Mouse (Mus musculus): ENCODE results near the gene Ebf4. TPM values are rescaled to one million over a fixed set of nuclear protein-coding genes. Genes with fewer than 3 reads are reported as not detected.
A peak's percentile ranks its signal among the peaks of the same experiment; 100 is the strongest.
"Not testable (repeated sequence)": the region's sequence is repeated elsewhere in the genome, so short reads cannot be mapped to it uniquely, and the experiment has no call there.

The Ebf4 gene
- polyA plus RNA-seq, 1 experiment from 2014 or later: 1.1 TPM

DNA sequence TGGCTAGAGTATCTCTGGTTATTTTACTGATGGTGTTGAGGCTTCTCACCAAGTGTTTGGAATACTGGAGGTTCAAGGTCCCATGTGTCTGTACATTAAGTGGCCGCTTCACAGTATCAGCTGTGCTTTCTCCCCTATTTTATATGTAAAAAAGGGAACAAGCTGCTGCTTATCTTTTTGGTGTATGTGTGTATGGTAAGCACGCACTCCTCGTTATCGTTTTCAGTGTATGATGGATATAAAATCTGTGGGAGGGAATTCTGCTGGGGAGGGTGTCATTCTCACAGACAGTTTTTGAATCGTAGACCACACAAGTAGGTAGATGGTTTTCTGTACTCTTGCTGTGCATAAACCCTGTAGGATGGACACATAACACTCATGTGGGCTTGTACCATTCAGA is 62.6 kb downstream of the Ebf4 start:
- no peak overlapping the region for H3K27ac ChIP-seq (replicated peaks)
- H3K9me3 ChIP-seq (ENCODE audit: control insufficient read depth, low read length): no peaks in the 10 kb centered on the region
- no peak overlapping the region for H3K9ac ChIP-seq (ENCODE audit: low read length)
- H3K4me2 ChIP-seq (replicated peaks; ENCODE audit: low read depth): no peak overlapping the region
- H3K4me1 ChIP-seq (replicated peaks; ENCODE audit: control insufficient read depth, insufficient read depth): no peaks in the 10 kb centered on the region
- no peaks in the 10 kb centered on the region for H3K36me3 ChIP-seq (ENCODE audit: control insufficient read depth, insufficient read depth, low read length)
- TF ChIP-seq EP300 (optimal IDR thresholded peaks at IDR 0.05): no peak
- no peak for TF ChIP-seq CTCF (IDR thresholded peaks at IDR 0.05; ENCODE audit: low read depth)
- WGBS: 92% methylated on average over 5 of the region's 5 CpGs
- DNase-seq (ENCODE audit: low spot score) (no peak), ATAC-seq (ENCODE audit: low FRiP score, low TSS enrichment) (no peak)
- no peaks in the 10 kb centered on the region; the same call in 1 of the 2 replicates for H3K27me3 ChIP-seq (ENCODE audit: control insufficient read depth, insufficient read depth, low read length)
- H3K4me3 ChIP-seq (ENCODE audit: low read depth, low read length): no peak overlapping the region

GRCm38 (mm10) chr2:130358852-130359251 is 63.9 kb downstream of the Ebf4 start:
- Histone ChIP-seq H3K4me2 (replicated peaks; ENCODE audit: low read depth) (no peak overlapping the region), H3K36me3 (ENCODE audit: control insufficient read depth, insufficient read depth, low read length) (no peaks in the 10 kb centered on the region), H3K4me3 (ENCODE audit: low read depth, low read length) (no peak overlapping the region), H3K27me3 (ENCODE audit: control insufficient read depth, insufficient read depth, low read length) (no peaks in the 10 kb centered on the region; the same call in 1 of the 2 replicates), H3K27ac (replicated peaks) (no peak overlapping the region), H3K9ac (ENCODE audit: low read length) (no peak overlapping the region), H3K9me3 (ENCODE audit: control insufficient read depth, low read length) (no peaks in the 10 kb centered on the region), H3K4me1 (replicated peaks; ENCODE audit: control insufficient read depth, insufficient read depth) (no peaks in the 10 kb centered on the region)
- no peak for ATAC-seq (ENCODE audit: low FRiP score, low TSS enrichment)
- 16% methylated on average over 5 of the region's 5 CpGs for WGBS
- DNase-seq (ENCODE audit: low spot score): no peak
- TF ChIP-seq CTCF (IDR thresholded peaks at IDR 0.05; ENCODE audit: low read depth) (no peak), EP300 (optimal IDR thresholded peaks at IDR 0.05) (no peak)

DNA sequence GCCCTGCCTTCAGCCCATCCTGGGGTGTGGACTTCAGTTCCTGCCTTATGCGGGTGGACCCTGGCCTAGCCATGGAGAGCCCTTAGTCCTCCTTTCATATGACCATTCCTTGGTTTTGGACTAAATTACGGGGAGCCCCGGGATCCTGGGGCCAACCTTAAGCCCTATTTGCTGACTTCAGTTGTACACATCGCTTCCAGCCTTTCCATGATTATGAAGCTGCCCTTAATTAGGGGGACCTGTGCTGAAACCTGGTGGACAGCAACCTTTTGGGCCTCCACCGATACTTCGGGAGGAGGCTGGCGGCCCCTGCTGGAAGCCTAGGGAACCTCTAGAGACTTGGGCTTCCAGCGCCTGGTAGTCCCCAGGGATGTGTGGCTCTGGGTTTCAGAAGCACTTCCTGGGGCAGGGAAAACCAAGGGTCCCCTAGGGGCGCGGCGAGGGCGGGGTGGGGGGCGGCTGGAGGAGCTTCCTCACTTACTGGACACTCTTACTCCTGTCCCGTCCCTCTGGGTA is 67.6 kb downstream of the Ebf4 start:
- no peak overlapping the region for H3K9ac ChIP-seq (ENCODE audit: low read length)
- no peaks in the 10 kb centered on the region; the same call in 1 of the 2 replicates for H3K27me3 ChIP-seq (ENCODE audit: control insufficient read depth, insufficient read depth, low read length)
- no peak overlapping the region for H3K4me3 ChIP-seq (ENCODE audit: low read depth, low read length)
- DNase-seq (ENCODE audit: low spot score): peak; percentile 72
- TF ChIP-seq CTCF (IDR thresholded peaks at IDR 0.05; ENCODE audit: low read depth): peak; percentile 85
- no peak for TF ChIP-seq EP300 (optimal IDR thresholded peaks at IDR 0.05)
- no peaks in the 10 kb centered on the region for H3K36me3 ChIP-seq (ENCODE audit: control insufficient read depth, insufficient read depth, low read length)
- H3K4me1 ChIP-seq (replicated peaks; ENCODE audit: control insufficient read depth, insufficient read depth): no peaks in the 10 kb centered on the region
- no peak; the same call in 1 of the 2 replicates for ATAC-seq (ENCODE audit: low FRiP score, low TSS enrichment)
- WGBS: 10% methylated on average over 14 of the region's 14 CpGs
- H3K9me3 ChIP-seq (ENCODE audit: control insufficient read depth, low read length): no peaks in the 10 kb centered on the region
- no peak overlapping the region for H3K4me2 ChIP-seq (replicated peaks; ENCODE audit: low read depth)
- no peak overlapping the region for H3K27ac ChIP-seq (replicated peaks)

GRCm38 (mm10) chr2:130365211-130366094 is 70.5 kb downstream of the Ebf4 start:
- H3K4me1 ChIP-seq (replicated peaks; ENCODE audit: control insufficient read depth, insufficient read depth): no peaks in the 10 kb centered on the region
- H3K4me3 ChIP-seq (ENCODE audit: low read depth, low read length): peak overlapping the region; percentile 4; the same call in 1 of the 2 replicates
- ATAC-seq (ENCODE audit: low FRiP score, low TSS enrichment): no peak

DNA sequence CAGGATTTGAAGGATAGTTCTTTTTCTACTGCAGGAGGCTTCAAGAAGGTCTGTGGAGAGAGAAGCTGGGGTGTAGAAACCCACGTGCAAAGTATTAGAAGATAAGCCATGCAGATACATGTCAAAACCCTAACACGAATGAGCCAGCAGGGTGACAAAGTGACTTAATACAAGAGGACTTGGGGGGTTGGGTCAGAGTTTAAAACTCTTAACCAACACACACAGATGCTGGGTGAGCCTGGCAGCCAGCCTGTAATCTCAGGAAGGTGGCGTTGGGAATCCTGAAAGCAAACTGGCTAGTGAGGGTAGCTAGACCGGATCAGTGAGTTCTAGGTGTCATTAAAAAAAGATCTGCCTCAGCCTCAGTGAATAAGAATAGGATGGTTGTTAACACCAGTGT is 72.4 kb downstream of the Ebf4 start:
- DNase-seq (ENCODE audit: low spot score) (no peak), ATAC-seq (ENCODE audit: low FRiP score, low TSS enrichment) (no peak)
- TF ChIP-seq CTCF (IDR thresholded peaks at IDR 0.05; ENCODE audit: low read depth) (no peak), EP300 (optimal IDR thresholded peaks at IDR 0.05) (no peak)
- 44% methylated on average over 4 of the region's 4 CpGs for WGBS
- H3K4me3 ChIP-seq (ENCODE audit: low read depth, low read length): no peak overlapping the region
- H3K27ac ChIP-seq (replicated peaks): no peak overlapping the region
- no peak overlapping the region for H3K9ac ChIP-seq (ENCODE audit: low read length)
- H3K4me1 ChIP-seq (replicated peaks; ENCODE audit: control insufficient read depth, insufficient read depth): no peaks in the 10 kb centered on the region
- no peak overlapping the region for H3K4me2 ChIP-seq (replicated peaks; ENCODE audit: low read depth)
- no peaks in the 10 kb centered on the region for H3K36me3 ChIP-seq (ENCODE audit: control insufficient read depth, insufficient read depth, low read length)
- H3K9me3 ChIP-seq (ENCODE audit: control insufficient read depth, low read length): no peaks in the 10 kb centered on the region
- H3K27me3 ChIP-seq (ENCODE audit: control insufficient read depth, insufficient read depth, low read length): no peaks in the 10 kb centered on the region

More at GRCm38 (mm10) chr2:130365211-130366094, 70.5 kb downstream of the Ebf4 start:
- Histone ChIP-seq H3K4me2 (replicated peaks; ENCODE audit: low read depth) (peak overlapping the region; percentile 35), H3K36me3 (ENCODE audit: control insufficient read depth, insufficient read depth, low read length) (no peaks in the 10 kb centered on the region), H3K9me3 (ENCODE audit: control insufficient read depth, low read length) (no peaks in the 10 kb centered on the region), H3K27ac (replicated peaks) (no peak overlapping the region), H3K9ac (ENCODE audit: low read length) (0 out of 2 replicates have a peak overlapping the region, but pooled peaks have one; percentile 4), H3K27me3 (ENCODE audit: control insufficient read depth, insufficient read depth, low read length) (no peaks in the 10 kb centered on the region; the same call in 1 of the 2 replicates)
- TF ChIP-seq CTCF (IDR thresholded peaks at IDR 0.05; ENCODE audit: low read depth): peak; percentile 41
- TF ChIP-seq EP300 (optimal IDR thresholded peaks at IDR 0.05): no peak
- no peak for DNase-seq (ENCODE audit: low spot score)
- WGBS: 20% methylated on average over 28 of the region's 30 CpGs

GRCm38 (mm10) chr2:130373026-130373425 is 78.1 kb downstream of the Ebf4 start:
- ATAC-seq (ENCODE audit: low FRiP score, low TSS enrichment); H3K4me1 ChIP-seq (replicated peaks; ENCODE audit: control insufficient read depth, insufficient read depth); H3K27me3 ChIP-seq (ENCODE audit: control insufficient read depth, insufficient read depth, low read length); H3K4me3 ChIP-seq (ENCODE audit: low read depth, low read length); H3K27ac ChIP-seq (replicated peaks); DNase-seq (ENCODE audit: low spot score); H3K4me2 ChIP-seq (replicated peaks; ENCODE audit: low read depth); H3K36me3 ChIP-seq (ENCODE audit: control insufficient read depth, insufficient read depth, low read length); H3K9me3 ChIP-seq (ENCODE audit: control insufficient read depth, low read length); H3K9ac ChIP-seq (ENCODE audit: low read length): not testable (repeated sequence)
- WGBS: 26% methylated on average over 1 of the region's 1 CpGs

Measured in stomach, postnatal 0 days (tissue).